Mouse (Mus musculus): ENCODE measurements at regions not wholly inside any gene's neighbourhood (a gene's known extent, or its start where the extent isn't known, plus 50 kb on each side); places are given as distances from the start of the nearest gene placed in this dataset.

- Histone ChIP-seq H3K9me3 (ENCODE audit: low read length) (no peaks in the 10 kb centered on the region), H3K4me1 (ENCODE audit: insufficient read depth, low read length) (no peaks in the 10 kb centered on the region), H3K36me3 (ENCODE audit: insufficient read depth, low read length) (no peaks in the 10 kb centered on the region), H3K27ac (ENCODE audit: low read length) (no peak overlapping the region), H3K27me3 (ENCODE audit: insufficient read depth, low read length) (no peaks in the 10 kb centered on the region), H3K4me2 (replicated peaks; ENCODE audit: low read depth, low read length) (no peak overlapping the region), H3K4me3 (ENCODE audit: low read length) (no peak overlapping the region), H3K9ac (replicated peaks; ENCODE audit: low read length) (no peak overlapping the region)
- WGBS = 76% methylated on average over 7 of the region's 7 CpGs
- no peak for ATAC-seq (ENCODE audit: low FRiP score, low TSS enrichment)
Observed at GRCm38 (mm10) chr14:110565783-110566445, 189.0 kb downstream of the Slitrk6 start.

- Histone ChIP-seq H3K9me3 (ENCODE audit: low read length) (no peaks in the 10 kb centered on the region), H3K9ac (replicated peaks; ENCODE audit: low read length) (no peak overlapping the region), H3K4me1 (ENCODE audit: insufficient read depth, low read length) (no peaks in the 10 kb centered on the region), H3K27me3 (ENCODE audit: insufficient read depth, low read length) (no peaks in the 10 kb centered on the region), H3K4me3 (ENCODE audit: low read length) (no peak overlapping the region), H3K27ac (ENCODE audit: low read length) (no peak overlapping the region), H3K4me2 (replicated peaks; ENCODE audit: low read depth, low read length) (no peak overlapping the region), H3K36me3 (ENCODE audit: insufficient read depth, low read length) (no peaks in the 10 kb centered on the region)
- WGBS = 92% methylated on average over 2 of the region's 2 CpGs
- ATAC-seq (ENCODE audit: low FRiP score, low TSS enrichment) = no peak
Observed at GRCm38 (mm10) chr14:110564621-110565020, 190.3 kb downstream of the Slitrk6 start.

GRCm38 (mm10) chr14:110545265-110545664 is 209.7 kb downstream of the Slitrk6 start:
- 0 out of 2 replicates have a peak overlapping the region, but pooled peaks have one; percentile 2 for H3K4me2 ChIP-seq (replicated peaks; ENCODE audit: low read depth, low read length)
- no peaks in the 10 kb centered on the region for H3K9me3 ChIP-seq (ENCODE audit: low read length)
- H3K9ac ChIP-seq (replicated peaks; ENCODE audit: low read length) = no peak overlapping the region
- no peaks in the 10 kb centered on the region for H3K36me3 ChIP-seq (ENCODE audit: insufficient read depth, low read length)
- no peaks in the 10 kb centered on the region for H3K27me3 ChIP-seq (ENCODE audit: insufficient read depth, low read length)
- no peaks in the 10 kb centered on the region for H3K4me1 ChIP-seq (ENCODE audit: insufficient read depth, low read length)
- WGBS = 48% methylated on average over 7 of the region's 7 CpGs
- no peak overlapping the region for H3K4me3 ChIP-seq (ENCODE audit: low read length)
- H3K27ac ChIP-seq (ENCODE audit: low read length) = no peak overlapping the region
- no peak for ATAC-seq (ENCODE audit: low FRiP score, low TSS enrichment)

DNA sequence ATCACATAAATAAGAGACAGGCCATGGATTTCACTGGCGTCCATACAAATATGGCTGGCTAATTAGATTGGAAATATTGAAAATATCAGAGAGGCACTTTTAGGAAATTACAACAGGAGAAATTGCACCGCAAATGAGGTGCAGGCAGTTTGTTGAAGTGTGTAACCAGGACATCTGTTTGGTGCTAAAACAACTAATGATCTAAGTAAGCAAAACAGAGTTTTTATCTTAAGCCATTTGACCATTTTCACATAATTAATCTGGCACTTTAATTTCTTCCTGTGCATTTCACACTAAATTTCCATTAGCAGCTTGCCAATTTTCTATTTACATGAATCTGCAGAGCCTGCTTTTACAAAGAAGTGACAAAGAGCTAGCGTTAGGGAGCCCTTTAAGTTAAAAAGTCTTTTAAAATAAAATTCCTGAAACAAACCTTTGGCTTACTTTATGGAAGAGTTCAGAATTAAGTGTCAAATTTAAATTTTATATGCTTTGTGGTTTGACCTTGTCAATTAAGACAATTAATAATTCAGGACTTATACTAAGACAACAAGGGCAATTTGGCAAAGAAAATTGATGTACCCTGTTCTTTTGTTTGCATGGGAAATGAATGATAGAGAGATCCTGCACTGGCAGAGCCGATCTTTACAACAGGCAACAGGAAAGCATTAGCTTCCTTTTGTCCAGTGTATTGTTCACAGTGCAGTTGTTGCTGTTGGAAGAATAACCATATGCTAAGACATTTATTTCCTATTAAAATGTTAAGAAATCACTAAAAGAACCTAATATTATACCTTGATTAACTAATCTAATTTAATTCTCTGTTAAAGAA is 211.4 kb downstream of the Slitrk6 start:
- H3K27me3 ChIP-seq (ENCODE audit: insufficient read depth, low read length) = no peaks in the 10 kb centered on the region
- H3K4me3 ChIP-seq (ENCODE audit: low read length) = no peak overlapping the region
- no peaks in the 10 kb centered on the region for H3K4me1 ChIP-seq (ENCODE audit: insufficient read depth, low read length)
- H3K9ac ChIP-seq (replicated peaks; ENCODE audit: low read length) = no peak overlapping the region
- no peak overlapping the region for H3K27ac ChIP-seq (ENCODE audit: low read length)
- no peak for ATAC-seq (ENCODE audit: low FRiP score, low TSS enrichment)
- WGBS = 64% methylated on average over 4 of the region's 4 CpGs
- H3K9me3 ChIP-seq (ENCODE audit: low read length) = no peaks in the 10 kb centered on the region
- H3K4me2 ChIP-seq (replicated peaks; ENCODE audit: low read depth, low read length) = no peak overlapping the region
- H3K36me3 ChIP-seq (ENCODE audit: insufficient read depth, low read length) = no peaks in the 10 kb centered on the region

DNA sequence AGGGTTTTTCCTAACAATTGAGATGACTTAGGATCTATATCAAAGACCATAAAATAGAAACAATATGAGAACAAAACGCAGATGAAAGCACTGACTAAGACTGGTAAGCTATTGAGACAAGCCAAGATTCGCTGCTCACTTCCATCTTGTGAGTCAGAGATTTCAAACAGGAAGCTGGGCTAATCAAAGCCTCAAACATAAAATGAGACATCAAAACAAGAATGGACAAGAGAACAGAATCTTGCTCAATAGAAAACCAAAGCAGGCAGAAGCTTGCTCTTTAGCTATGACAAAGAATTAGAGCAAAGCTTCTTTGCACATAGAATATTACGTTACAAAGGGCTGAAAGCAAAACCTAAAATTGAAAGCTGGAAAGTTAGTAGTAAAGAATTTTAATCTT is 227.6 kb downstream of the Slitrk6 start:
- Histone ChIP-seq H3K9ac (replicated peaks; ENCODE audit: low read length) (no peak overlapping the region), H3K4me1 (ENCODE audit: insufficient read depth, low read length) (no peaks in the 10 kb centered on the region), H3K27me3 (ENCODE audit: insufficient read depth, low read length) (no peaks in the 10 kb centered on the region), H3K4me3 (ENCODE audit: low read length) (no peak overlapping the region), H3K36me3 (ENCODE audit: insufficient read depth, low read length) (no peaks in the 10 kb centered on the region), H3K27ac (ENCODE audit: low read length) (no peak overlapping the region), H3K9me3 (ENCODE audit: low read length) (no peaks in the 10 kb centered on the region), H3K4me2 (replicated peaks; ENCODE audit: low read depth, low read length) (no peak overlapping the region)
- WGBS = 81% methylated on average over 3 of the region's 3 CpGs
- no peak for ATAC-seq (ENCODE audit: low FRiP score, low TSS enrichment)

- no peak overlapping the region for H3K4me3 ChIP-seq (ENCODE audit: low read length)
- H3K27me3 ChIP-seq (ENCODE audit: insufficient read depth, low read length) = no peaks in the 10 kb centered on the region
- no peak for ATAC-seq (ENCODE audit: low FRiP score, low TSS enrichment)
- H3K27ac ChIP-seq (ENCODE audit: low read length) = no peak overlapping the region
- H3K9ac ChIP-seq (replicated peaks; ENCODE audit: low read length) = no peak overlapping the region
- 72% methylated on average over 3 of the region's 3 CpGs for WGBS
- H3K4me1 ChIP-seq (ENCODE audit: insufficient read depth, low read length) = no peaks in the 10 kb centered on the region
- H3K36me3 ChIP-seq (ENCODE audit: insufficient read depth, low read length) = no peaks in the 10 kb centered on the region
- no peaks in the 10 kb centered on the region for H3K9me3 ChIP-seq (ENCODE audit: low read length)
- H3K4me2 ChIP-seq (replicated peaks; ENCODE audit: low read depth, low read length) = no peak overlapping the region
Observed at GRCm38 (mm10) chr14:110485057-110485456, 269.9 kb downstream of the Slitrk6 start.

- H3K27me3 ChIP-seq (ENCODE audit: insufficient read depth, low read length) = no peaks in the 10 kb centered on the region
- no peaks in the 10 kb centered on the region for H3K4me1 ChIP-seq (ENCODE audit: insufficient read depth, low read length)
- no peak overlapping the region for H3K9ac ChIP-seq (replicated peaks; ENCODE audit: low read length)
- no peak overlapping the region for H3K4me2 ChIP-seq (replicated peaks; ENCODE audit: low read depth, low read length)
- no peak for ATAC-seq (ENCODE audit: low FRiP score, low TSS enrichment)
- no peak overlapping the region for H3K27ac ChIP-seq (ENCODE audit: low read length)
- 65% methylated on average over 3 of the region's 3 CpGs for WGBS
- H3K36me3 ChIP-seq (ENCODE audit: insufficient read depth, low read length) = no peaks in the 10 kb centered on the region
- no peaks in the 10 kb centered on the region for H3K9me3 ChIP-seq (ENCODE audit: low read length)
- H3K4me3 ChIP-seq (ENCODE audit: low read length) = no peak overlapping the region
Observed at GRCm38 (mm10) chr14:110472743-110473142, 282.2 kb downstream of the Slitrk6 start.

GRCm38 (mm10) chr14:110472176-110472575 is 282.8 kb downstream of the Slitrk6 start:
- Histone ChIP-seq H3K27me3 (ENCODE audit: insufficient read depth, low read length) (no peaks in the 10 kb centered on the region), H3K9ac (replicated peaks; ENCODE audit: low read length) (no peak overlapping the region), H3K4me1 (ENCODE audit: insufficient read depth, low read length) (no peaks in the 10 kb centered on the region), H3K36me3 (ENCODE audit: insufficient read depth, low read length) (no peaks in the 10 kb centered on the region), H3K27ac (ENCODE audit: low read length) (no peak overlapping the region), H3K4me2 (replicated peaks; ENCODE audit: low read depth, low read length) (no peak overlapping the region), H3K4me3 (ENCODE audit: low read length) (no peak overlapping the region), H3K9me3 (ENCODE audit: low read length) (no peaks in the 10 kb centered on the region)
- no peak for ATAC-seq (ENCODE audit: low FRiP score, low TSS enrichment)
- WGBS = 84% methylated on average over 3 of the region's 3 CpGs

DNA sequence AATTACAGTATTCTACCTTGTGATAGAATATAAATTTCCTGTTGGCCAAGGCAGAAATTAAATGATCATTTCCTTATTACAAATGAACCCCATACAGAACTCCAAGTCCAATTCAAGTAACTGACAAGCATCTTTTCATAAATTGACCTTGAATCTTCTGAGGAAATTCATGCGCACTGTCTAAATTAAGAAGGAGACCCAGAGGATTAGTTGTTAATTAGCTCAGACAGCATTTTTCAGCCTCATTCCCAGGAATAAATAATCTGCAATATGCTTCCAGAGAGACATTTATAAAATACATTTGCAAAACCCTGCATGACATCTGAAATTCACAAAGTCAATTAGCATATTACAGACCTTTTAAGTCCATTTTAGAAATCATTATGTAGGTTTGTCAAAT is 284.2 kb downstream of the Slitrk6 start:
- 95% methylated on average over 1 of the region's 1 CpGs for WGBS
- no peak for ATAC-seq (ENCODE audit: low FRiP score, low TSS enrichment)
- no peaks in the 10 kb centered on the region for H3K36me3 ChIP-seq (ENCODE audit: insufficient read depth, low read length)

More for the DNA sequence above, 284.2 kb downstream of the Slitrk6 start:
- Histone ChIP-seq H3K4me3 (ENCODE audit: low read length) (no peak overlapping the region), H3K4me2 (replicated peaks; ENCODE audit: low read depth, low read length) (no peak overlapping the region), H3K27ac (ENCODE audit: low read length) (no peak overlapping the region), H3K9me3 (ENCODE audit: low read length) (no peaks in the 10 kb centered on the region), H3K27me3 (ENCODE audit: insufficient read depth, low read length) (no peaks in the 10 kb centered on the region), H3K4me1 (ENCODE audit: insufficient read depth, low read length) (no peaks in the 10 kb centered on the region), H3K9ac (replicated peaks; ENCODE audit: low read length) (no peak overlapping the region)
